Mouse (Mus musculus) kidney, adult 11 months (tissue): ENCODE results near the gene Tnr.

Source experiments
- DNase-seq: peaks from one replicate; pipeline ENCODE4 v3.0.0; 2022

Tnr gene

DNA sequence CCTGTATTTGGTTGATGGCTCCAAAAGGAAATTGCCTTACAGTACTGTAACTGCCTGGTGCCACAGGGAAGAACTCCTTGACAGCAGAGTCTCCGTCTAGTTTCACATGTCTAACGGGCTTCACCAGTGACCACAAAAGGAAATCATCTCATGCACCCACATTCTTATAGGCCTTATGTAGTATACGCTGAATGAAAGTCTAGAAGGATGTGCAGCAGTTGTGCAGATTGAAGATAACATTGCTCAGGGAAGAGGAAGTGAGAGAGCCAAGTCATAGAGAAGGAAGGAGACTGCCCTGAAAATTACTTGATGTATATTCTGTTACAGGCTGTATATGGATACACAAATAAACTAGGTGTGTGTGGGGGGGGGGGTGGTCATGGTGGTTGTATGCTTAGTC lies 211.5 kb downstream of the Tnr start:
- no peak for DNase-seq

DNA sequence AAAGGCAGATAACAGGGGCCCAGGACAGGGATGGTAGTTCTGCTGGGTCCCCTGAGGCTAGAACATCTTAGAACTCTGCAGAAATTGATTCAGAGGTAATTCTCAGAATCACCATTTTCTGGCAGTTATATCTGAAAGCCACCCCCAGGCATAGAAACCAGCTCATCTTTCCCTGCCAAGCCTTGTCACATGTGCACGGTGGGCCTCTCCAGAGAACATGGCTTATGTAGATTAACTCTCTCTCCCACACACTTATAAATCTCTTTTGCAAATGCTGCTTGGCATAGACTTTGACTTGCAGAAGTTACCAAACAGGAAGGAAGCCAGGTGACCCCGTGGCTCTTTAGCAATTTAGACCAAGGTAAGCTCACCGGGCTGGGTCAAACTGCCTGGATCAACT lies 215.9 kb downstream of the Tnr start:
- no peak for DNase-seq

DNA sequence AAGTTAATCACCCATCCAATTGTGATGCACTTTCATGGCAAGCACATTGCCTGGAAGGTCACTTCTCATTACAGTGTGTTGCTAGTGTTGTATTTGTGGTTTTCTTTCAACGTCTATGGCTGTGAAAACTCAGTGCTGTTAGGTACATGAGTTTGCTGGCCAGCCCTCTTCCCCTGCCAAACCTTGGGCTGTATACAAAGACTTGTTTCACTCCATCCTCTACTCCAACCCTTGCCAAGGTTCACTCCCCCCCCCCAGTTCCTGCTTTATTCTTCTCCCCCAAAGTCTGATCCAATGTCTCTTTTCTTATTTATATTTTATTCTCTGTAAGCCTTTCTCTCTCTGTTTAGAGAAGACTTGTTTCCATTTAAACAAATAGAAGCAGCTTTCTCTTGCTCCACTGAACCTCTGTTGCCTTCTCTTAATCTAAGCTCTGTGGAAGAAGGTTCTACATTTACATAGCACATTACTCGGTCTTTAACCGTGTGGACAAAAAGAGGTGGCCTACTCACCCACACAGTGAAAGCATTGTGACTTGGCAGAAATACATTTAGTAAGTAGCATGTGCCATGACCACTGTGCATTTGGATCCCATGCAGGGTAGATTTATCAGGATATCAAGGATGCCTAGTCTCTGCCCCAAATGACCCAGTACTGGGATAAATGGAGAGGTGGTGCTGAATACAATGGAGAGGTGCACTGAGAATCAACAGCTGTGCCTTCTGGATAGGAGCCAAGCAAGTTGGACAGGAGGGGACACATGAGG lies 217.9 kb downstream of the Tnr start:
- no peak for DNase-seq

DNA sequence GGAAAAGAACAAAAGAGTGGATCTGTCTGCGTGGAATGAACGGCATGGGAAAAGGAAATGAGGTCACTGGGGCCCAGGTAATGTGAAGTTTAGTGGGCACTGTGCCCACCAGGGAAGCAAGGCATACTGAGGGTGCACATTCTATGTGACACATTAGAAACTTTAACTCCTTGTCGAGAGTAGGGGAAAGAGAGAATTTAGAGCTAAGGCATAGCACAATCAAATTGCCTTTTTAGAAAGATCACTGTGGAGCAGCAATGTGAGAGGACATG lies 218.4 kb downstream of the Tnr start:
- no peak for DNase-seq

DNA sequence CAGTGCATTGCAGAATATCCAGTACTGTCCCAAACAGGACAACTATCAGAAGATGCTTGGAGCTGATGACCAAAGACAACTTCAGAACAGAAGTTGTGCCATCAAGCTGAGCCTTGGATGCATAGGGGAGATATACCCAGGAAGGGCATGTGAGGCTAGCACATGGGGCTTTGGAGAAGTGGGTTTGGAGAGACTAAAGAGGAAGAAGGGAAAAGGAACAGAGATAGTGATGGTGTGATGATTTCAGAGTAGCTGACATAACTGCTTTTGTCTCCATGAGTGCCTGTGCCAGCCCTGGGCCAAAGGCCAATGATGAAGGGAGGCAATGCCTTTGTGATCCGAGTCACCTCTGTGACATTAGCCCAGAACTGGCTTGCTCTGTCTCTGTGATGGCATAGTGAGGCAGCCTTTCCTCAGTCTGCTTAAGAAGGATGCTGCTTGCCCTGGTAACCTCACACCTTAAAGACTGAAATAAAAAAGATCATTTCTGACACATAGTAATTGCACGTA lies 220.2 kb downstream of the Tnr start:
- DNase-seq, result no peak

DNA sequence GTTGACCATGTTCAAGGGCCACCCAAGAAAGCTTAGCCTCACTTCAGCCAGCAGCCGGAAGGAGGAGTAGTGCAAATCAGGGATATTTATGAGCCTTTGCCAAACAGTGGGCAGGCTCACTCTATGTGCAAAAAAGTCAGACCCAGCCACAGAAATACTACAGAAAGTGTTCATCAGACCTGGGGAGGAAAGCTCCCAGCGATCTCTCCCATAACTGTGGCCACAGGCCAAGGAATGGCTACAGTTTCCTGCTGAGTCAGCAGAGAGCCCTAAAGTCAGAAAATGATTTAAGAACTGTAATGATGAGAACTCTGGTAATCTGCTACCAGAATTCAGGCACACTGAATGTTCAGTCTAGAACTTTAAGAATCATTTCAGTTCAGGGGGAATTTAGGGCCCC lies 221.7 kb downstream of the Tnr start:
- DNase-seq, result no peak

DNA sequence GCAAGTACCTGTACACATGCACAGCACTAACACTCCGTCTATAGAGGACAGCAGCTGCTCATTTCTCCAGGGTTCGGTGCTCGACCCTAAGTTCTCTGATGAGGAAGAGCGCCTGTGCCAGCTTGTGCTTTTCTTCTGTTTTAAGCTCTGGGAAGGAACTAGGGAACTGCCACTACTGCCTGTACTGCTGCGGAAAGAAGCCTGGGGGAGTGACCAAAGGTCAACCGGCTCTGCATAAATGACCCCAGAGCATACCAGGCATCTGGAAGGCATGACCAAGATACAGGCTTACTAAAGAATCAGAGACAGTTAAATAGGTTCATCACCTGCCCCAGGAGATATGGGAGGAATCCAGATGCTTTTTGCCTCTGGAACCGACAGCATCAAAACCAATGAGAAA lies 224.4 kb downstream of the Tnr start:
- no peak for DNase-seq

DNA sequence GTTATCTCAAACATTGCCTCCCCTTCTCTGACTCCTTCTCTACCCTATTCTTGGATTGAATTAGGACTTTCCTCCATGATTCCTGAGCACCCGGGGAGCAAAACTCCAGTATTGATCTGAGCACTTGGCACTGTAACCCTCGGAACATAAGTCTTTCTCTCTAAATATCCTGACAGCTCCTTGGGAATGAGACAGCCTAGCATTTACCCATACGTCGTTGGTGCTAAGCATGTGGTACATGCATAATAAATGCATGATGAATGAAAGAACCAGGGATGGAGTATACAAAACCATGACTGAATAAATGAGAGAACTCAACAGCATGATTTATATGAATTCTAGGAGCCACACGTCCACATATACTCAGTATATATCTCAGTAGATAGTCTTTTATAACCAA lies 226.8 kb downstream of the Tnr start:
- no peak for DNase-seq

DNA sequence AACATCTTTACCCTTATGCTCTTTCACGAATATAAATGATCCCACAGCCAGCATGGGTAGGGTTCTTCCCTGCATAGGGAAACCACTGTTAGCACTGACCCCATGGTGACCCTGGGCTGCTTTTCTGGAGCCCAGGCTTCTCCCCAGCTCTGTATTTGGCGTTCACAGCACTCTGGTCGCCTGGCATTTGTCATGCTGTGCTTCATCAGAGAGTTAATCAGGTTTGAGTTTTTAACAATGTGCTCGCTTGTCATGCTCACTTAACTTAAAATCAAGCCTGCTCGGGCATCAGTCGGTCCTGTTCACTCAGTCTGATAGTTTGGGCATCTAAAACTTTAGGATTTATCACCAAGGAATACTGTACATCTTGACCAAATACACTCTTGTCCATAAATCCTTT lies 227.3 kb downstream of the Tnr start:
- no peak for DNase-seq

DNA sequence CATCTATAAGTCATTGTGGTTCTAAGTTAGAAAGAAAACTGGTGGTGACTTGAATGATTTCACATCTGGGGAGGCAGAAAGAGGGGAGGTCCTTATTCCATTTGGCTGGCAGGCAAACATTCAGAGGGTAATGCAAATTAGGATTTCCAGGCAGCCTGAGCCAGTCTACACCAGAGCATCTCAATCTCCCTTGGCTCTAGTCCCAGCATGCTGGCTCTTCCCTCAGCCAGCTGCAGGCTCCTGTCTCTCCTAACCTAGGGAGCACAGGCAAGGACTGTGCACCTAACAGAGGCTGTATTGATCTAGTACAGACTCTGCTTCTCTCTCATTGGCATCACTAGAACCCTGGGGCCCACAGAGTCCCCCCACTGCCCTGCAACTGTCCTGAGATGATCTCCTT lies 237.4 kb downstream of the Tnr start:
- no peak for DNase-seq

DNA sequence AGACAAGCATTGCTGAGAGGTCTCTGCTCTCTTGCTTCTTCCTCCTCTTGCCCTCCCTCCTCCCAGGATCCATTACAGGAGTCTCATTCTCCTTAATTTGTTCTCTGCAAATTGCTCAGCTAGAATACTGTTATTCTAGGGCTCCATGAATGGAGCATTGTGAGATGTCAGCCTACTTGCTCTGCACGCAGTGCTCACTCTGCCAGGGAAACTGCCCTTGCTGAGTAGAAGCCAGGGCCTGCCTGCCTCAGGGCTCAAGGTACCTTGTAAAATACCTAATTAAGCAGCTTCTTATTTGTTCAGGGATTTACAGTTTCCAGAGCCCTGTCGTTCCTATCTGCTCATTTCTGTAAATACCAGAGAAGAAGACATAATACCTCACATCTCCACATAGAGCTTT lies 240.3 kb downstream of the Tnr start:
- no peak for DNase-seq

DNA sequence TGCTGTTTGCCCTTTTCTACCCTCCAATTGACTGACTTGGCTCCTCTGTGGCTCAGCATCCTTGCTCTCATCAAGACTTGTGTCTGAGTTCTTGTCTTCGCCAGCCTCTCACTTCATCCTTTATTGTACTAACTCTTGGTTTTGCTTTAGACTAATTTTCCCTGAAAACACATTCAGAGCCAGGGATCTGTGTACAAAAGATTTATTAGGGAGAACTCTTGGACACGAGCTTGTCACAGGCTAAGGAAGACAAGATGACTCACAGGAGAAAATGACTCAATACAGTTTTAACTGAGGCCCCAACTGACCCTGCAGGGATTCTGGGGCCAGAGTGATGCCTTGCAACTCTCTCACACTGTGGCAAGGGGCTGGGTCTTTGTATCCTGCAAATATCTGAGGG lies 241.3 kb downstream of the Tnr start:
- no peak for DNase-seq

DNA sequence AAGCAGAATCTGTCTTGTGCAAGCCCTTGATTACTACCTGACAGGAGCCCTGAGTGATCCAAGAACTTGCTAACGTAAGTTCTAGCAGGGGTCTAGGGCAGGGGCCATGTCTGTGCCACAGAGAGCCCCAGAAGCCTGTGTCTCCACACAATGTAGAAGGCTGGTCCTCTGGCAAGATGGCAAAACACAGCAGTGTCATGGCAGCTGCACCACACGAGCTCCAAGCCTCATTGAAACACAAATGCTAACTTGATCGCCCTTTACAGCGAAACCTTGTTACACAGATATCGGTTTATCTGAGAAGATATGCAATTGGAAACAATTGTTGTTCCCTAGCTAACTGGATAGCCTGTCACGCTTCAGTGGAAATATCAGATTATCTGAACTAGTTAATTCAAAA lies 246.4 kb downstream of the Tnr start:
- DNase-seq, result no peak

DNA sequence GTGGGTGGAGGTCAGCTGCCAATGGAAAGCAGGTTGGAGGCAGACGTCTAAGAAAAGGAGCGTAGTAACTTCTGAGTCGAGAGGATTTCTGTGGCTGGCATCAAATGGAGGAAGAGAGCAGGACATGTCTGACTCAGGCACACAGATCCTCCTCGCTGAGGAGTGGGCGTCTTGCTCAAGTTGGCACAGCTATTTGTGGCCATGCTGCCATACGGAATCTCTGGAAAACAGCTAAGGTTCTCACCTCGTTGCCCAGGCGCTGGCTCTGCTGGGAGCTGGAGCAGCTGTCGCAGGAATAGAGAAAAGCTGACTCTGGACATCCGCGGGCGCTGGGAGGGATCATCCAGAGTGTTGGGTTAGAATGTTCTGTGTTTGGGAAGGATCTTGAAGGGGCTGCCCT lies 250.1 kb downstream of the Tnr start:
- no peak for DNase-seq

DNA sequence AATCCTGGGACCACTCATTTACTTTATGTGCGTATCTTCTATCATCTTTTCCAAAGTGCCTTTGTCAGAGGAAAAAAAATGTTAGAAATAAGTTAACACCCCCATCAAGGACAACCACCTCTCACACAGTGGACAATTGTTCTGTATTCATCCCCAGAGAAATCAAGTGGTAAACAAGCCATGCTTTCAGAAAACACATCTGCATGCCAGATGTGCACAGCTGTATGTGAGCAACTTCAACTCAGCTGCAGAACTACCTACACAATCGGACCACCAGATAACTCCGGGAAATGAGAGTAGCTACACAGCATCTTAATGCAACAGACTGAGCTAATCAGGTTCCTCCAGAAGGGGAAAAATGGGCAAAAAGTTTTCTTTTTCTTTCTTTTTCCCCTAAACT lies 251.6 kb downstream of the Tnr start:
- DNase-seq, result no peak

DNA sequence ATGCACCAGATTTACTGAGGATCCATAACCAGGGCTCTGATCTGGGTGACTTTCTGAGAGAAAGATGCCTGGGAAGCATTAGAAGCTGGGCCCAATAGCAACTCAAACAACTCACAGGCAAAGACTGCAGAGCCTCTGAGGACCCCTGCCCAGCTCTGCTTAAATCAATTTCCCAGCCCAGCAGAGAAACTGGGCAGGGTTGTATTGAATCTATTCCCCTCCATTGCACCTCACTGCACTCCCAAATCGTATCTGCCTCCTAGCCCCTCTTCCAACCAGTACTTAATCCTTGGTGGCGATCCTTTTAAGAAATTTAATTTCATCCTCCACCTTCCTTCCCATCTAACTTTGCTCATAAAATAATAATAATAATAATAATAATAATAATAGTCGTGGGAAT lies 253.5 kb downstream of the Tnr start:
- no peak for DNase-seq

DNA sequence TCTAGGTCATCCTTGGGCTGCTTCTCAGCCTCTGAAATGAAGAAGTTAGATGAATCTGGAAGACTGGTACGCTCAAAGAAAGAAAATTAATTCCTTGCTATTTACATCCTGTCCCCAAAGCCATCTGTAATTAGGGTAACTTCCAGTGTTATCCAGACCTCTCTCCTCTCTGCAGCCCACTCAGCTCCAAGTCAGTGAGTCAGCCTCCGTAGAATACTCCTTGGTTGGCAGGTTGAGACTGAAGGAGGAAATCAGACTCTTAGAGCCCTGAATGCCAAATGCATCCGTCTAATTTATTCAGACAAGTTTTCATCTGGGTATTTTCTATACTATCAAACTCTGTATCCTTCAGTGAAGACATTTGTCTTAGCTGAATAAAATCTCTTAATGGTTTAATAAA lies 255.9 kb downstream of the Tnr start:
- DNase-seq, result no peak

DNA sequence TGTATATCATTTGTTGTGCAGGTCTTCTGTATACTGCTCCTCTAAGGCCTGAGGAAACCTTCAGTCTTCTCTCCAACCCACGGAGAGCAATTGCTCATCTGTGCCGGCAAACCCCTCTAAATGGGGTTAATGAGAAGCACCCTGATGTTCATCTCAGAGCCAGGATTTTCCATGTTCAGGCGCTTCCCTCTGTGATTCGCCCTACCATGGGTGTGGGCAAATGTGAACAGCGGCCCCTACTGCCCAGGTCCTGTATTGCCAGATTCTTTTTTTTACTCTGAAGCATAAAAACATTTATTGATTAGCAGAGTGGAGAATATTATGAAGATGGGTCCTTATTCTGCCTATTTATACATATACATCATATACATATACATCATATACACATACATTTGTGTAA lies 260.3 kb downstream of the Tnr start:
- no peak for DNase-seq

DNA sequence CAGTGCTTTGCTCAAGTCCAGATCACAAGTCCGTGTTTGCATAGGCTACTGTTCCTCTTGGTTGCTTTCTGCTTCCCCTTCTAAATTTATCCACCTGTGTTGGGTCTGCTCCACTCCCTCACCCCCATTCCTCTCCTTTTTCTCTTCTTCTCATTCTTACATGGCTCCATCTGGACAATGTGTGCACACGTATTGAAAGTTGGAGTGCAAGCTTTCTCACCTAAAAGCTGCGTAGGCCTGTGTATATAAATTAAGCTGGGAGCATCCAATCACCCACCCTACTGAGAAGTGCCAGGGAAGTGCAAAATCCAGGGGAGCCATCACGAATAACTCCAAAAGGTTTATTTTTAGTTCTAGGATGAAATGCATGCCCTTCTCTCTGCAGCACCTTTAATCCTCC lies 264.7 kb downstream of the Tnr start:
- DNase-seq, result no peak

DNA sequence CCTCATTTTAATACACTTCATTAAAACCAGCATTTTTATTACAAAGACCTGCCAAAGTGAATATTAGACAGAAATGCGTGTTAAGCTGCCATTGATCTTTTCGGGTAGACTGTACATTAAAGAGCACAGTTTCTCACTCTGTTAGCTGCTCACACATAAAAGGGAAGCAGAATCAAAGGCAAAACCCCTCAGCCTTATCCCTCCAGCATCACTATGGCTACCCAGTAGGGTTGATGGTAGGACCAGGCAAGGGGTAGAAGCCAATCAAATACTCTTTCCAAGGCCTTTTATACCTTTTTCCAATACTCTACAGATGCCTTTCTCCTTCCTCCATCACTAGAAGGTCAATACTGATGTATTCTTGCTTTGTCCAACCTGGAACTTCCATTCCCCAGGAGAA lies 269.0 kb downstream of the Tnr start:
- DNase-seq, result no peak

DNA sequence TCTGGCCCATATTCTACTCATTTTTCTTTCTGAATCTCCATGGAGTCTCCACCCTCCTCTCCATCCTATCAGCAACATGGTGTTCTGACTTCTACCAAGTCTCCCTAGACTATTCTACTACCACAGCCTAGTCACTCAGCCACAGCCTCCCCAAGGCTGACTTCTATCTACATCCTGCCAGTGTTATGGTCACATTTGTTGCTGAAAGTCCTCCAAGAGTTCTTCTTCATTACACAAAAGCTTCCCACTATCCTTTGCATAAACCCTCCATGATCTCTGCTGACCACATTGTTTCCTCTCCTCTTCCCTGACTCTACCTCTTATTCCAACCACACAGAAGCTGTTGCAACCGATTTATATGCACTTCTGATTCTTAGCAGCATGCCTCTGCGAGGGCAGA lies 272.5 kb downstream of the Tnr start:
- no peak for DNase-seq

DNA sequence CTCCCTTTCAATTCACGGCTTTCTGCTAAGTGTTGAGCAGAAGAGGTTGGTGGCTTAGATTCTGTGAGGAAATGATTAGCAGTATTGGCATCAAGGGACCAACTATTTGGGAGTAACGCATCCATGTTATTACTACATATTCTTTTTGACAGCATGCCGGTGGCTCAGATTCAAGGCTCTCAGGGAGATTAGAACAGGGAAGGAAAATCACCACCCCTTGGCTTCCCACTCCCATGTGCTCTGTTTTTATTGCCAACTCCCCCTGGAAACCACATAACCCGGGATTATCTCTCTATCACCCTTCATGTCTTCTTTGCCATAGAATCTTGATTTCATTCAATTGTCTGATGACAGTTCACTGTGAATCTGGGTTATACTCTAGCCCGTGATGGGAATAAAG lies 276.8 kb downstream of the Tnr start:
- no peak for DNase-seq

DNA sequence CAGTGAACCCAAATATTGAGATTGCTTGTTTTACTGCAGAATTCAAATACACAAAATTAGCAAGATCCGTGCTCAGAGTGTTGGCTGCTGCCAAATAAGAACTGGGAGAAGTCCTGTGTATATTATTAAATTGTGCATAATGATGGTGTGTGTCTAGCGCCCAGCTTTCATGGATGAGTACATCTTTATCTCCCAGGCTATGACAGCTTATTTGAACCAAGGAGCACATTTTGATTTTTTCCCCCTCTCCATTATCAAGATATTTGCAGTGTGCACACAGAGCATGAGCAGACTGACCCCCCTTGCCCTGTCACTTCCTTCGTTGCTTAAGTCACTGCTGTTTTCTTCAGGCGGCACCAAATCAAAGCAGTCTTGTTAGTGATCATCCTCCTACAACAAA lies 278.2 kb downstream of the Tnr start:
- no peak for DNase-seq

DNA sequence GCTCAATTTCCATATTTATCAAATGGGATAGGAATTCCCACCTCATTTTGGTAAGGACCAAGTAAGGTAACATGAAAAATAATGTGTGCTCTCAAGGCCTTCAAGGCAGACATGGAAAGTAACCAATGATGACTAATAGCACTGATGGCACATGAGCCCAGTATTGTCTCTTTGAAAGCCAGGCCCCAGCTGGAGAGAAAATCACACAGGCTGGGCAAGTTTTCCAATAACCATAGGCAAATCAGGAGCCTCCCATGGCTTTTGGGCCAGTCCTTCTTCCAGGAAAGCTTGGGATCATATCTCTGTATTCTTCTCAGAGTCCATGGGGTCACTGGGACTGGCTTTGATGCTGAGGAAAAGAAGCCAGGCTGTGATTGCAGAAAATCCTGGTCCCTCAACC lies 280.1 kb downstream of the Tnr start:
- DNase-seq, result no peak

DNA sequence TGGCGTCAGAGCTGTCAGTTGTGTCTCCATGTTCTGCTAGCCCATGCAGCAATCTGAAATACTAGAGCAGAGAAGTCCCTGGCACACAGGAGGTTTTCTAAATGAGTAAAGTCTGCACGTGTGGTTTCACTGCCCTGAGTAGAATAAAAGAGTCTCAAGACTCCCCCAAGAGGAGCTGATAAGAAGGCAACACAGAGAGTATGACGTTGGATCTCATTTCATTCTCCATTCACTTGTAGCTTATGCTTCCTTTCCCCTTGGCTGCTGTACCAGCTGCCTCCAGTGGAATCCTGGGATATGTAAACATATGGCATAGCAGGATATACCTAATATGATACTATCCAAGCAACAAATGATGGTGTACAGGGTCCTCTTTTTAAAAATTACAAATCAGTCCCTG lies 285.9 kb downstream of the Tnr start:
- no peak for DNase-seq

DNA sequence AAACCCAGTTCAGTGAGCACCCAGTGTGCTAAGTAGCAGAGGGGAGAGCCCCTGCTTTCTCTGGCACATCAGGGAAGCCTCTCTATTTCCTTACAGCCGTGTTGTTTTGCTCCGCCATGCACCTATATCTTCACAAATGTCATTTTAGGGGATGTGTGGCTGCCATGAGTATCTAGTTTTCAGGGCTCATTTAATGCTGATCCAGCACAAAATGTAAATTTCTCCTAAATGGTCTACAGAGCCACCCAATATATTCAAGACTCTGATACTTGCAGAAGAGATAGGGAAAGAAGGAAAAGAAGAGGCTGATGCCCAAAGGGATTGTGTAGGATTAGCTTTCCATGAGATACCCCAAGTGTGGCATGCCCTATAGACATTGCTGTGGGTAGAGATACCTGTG lies 288.2 kb downstream of the Tnr start:
- no peak for DNase-seq
